Mouse (Mus musculus) stomach, embryonic 14.5 days (tissue): Measurements from ENCODE around the gene Ogfod1. TPM values are rescaled to one million over a fixed set of nuclear protein-coding genes. Genes with fewer than 3 reads are reported as not detected.

Experiments
- ATAC-seq: fragments of 200-750 bp; cut with Nextera tagmentation; 2 replicates; pipeline ENCODE4 v1.8.0; 2017; ENCODE audit warnings: low read depth, moderate TSS enrichment; ENCODE audit not compliant: insufficient number of reproducible peaks, insufficient read depth, low FRiP score
- H3K27ac ChIP-seq: fragments of 300-500 bp; sonication (generic); 2 replicates; pipeline ENCODE4 v1.5.1; 2014; ENCODE audit warnings: mild to moderate bottlenecking, low read length, moderate library complexity, mixed read lengths
- H3K27me3 ChIP-seq: fragments of 300-500 bp; sonication (generic); 2 replicates; pipeline ENCODE4 v1.6.1; 2014; ENCODE audit warnings: low read length, control low read depth, mixed read lengths; ENCODE audit not compliant: control insufficient read depth, insufficient read depth
- H3K36me3 ChIP-seq: fragments of 300-500 bp; sonication (generic); 2 replicates; pipeline ENCODE4 v1.6.1; 2014; ENCODE audit warnings: mild to moderate bottlenecking, control low read depth, low read length, moderate library complexity, mixed read lengths; ENCODE audit not compliant: control insufficient read depth, insufficient read depth
- H3K4me1 ChIP-seq: fragments of 300-500 bp; sonication (generic); 2 replicates; pipeline ENCODE4 v1.6.1; 2014; ENCODE audit warnings: low read length, control low read depth, mixed read lengths; ENCODE audit not compliant: control insufficient read depth, insufficient read depth
- H3K4me2 ChIP-seq: fragments of 300-500 bp; sonication (generic); replicated peaks from 2 replicates; pipeline ENCODE4 v1.6.1; 2014; ENCODE audit warnings: low read depth, low read length, control low read depth
- H3K4me3 ChIP-seq: fragments of 300-500 bp; sonication (generic); 2 replicates; pipeline ENCODE4 v1.5.1; 2014; ENCODE audit warnings: low read depth, low read length, control low read depth
- H3K9ac ChIP-seq: fragments of 300-500 bp; sonication (generic); replicated peaks from 2 replicates; pipeline ENCODE4 v1.6.1; 2014; ENCODE audit warnings: low read depth, mild to moderate bottlenecking, control low read depth, low read length, moderate library complexity, mixed read lengths
- H3K9me3 ChIP-seq: fragments of 300-500 bp; sonication (generic); 2 replicates; pipeline ENCODE4 v1.6.1; 2016; ENCODE audit warnings: low read depth, low read length, control low read depth; ENCODE audit not compliant: control insufficient read depth
- WGBS: fragments of 180-500 bp; shearing (Covaris S2); extraction: QIAGEN DNeasy Blood & Tissue Kit; methylation state at CpG from one replicate; pipeline ENCODE4 v1.1.7; 2014; 5-methylcytosine and 5-hydroxymethylcytosine counted together
- polyA plus RNA-seq: library from polyadenylated mRNA; unstranded; fragments of >200 nt; fragmentation: Nextera tagmentation; extraction: Ambion mirVana; gene quantifications from 2 replicates; pipeline ENCODE4 v1.2.1, GENCODE M21; 2014

Gene Ogfod1
- polyA plus RNA-seq, 1 experiment from 2014 or later = 13.4 TPM

DNA sequence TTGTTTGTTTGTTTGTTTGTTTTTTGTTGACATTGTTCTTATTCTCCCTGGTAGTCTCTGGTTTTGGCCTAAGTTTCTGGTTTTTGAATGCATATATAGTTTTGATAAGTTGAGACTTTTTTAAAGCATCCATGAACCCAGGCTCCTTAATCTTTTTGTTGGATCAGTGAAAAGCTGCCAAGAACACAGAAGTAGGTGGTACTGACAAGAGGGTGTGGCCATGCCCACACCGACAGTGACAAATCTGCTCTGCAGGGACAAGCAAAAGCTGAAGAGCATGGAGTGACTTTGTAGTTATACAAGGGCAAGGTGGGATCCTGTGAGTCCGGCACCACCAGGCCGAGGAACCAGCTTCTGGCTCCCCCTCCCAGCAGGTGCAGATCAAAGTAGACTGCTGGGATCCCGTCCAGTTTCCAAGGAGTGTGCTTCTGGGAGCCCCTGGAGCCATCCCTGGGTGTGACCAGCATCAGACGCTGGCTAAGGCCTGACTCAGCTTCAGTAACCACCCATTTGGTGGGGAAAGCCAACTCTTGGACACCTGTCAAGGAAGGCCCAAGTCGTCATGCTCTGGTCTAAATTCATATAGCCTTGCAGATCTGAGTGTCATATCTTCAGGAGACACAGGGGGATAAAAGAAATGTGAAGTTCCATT lies 73.7 kb downstream of the Ogfod1 start:
- Histone ChIP-seq H3K4me1 (no peaks in the 10 kb centered on the region), H3K4me2 (no peak overlapping the region), H3K36me3 (no peaks in the 10 kb centered on the region), H3K27me3 (no peaks in the 10 kb centered on the region), H3K9ac (no peak overlapping the region), H3K9me3 (no peaks in the 10 kb centered on the region), H3K27ac (no peak overlapping the region), H3K4me3 (no peak overlapping the region)
- ATAC-seq = no peak
- WGBS = 57% methylated on average over 6 of the region's 6 CpGs

DNA sequence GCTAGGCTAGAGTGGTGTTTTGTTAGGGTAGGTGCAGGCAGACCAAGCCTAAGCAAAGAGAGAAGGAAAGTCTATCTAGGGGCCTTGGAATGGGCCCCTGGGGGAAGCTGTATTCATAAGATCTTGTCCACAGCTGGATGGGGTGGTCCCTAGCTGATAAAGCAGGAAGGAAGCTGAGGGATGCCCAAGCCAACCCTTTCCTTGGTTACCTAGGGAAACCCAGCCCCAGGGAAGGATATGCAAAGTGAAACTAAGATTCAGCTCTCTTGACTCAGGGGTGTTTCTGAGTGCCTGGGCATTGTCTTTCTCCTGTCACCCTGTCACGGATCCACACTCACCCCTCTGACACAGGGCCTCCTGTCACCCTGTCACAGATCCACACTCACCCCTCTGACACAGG lies 76.4 kb downstream of the Ogfod1 start:
- no peak for ATAC-seq
- 63% methylated on average over 1 of the region's 1 CpGs for WGBS
- Histone ChIP-seq H3K4me1 (no peaks in the 10 kb centered on the region), H3K4me2 (no peak overlapping the region), H3K9ac (no peak overlapping the region), H3K4me3 (no peak overlapping the region), H3K27me3 (no peaks in the 10 kb centered on the region), H3K27ac (no peak overlapping the region), H3K36me3 (no peaks in the 10 kb centered on the region), H3K9me3 (no peaks in the 10 kb centered on the region)

GRCm38 (mm10) chr8:94113972-94114371 lies 77.0 kb downstream of the Ogfod1 start:
- Histone ChIP-seq H3K4me2 (no peak overlapping the region), H3K4me3 (no peak overlapping the region), H3K9ac (no peak overlapping the region), H3K4me1 (no peaks in the 10 kb centered on the region), H3K9me3 (no peaks in the 10 kb centered on the region), H3K27me3 (no peaks in the 10 kb centered on the region), H3K27ac (no peak overlapping the region), H3K36me3 (no peaks in the 10 kb centered on the region)
- 85% methylated on average over 2 of the region's 2 CpGs for WGBS
- ATAC-seq = no peak

Other genes with a start within 250 kb of the Ogfod1 start
- gene Gnao1, start 227.2 kb upstream of the Ogfod1 start, polyA plus RNA-seq = 14.0 and 14.1 TPM in 2 replicates
- gene Amfr, start 24.4 kb upstream of the Ogfod1 start, polyA plus RNA-seq = 41.9 and 46.3 TPM in 2 replicates
- gene Nudt21, start 167 bp upstream of the Ogfod1 start, polyA plus RNA-seq = 126 and 136 TPM in 2 replicates
- 12.7 and 16.6 TPM in 2 replicates for gene Bbs2, start 61.7 kb downstream of the Ogfod1 start, polyA plus RNA-seq
- not detected in 2 replicates for gene Mt4, start 100.0 kb downstream of the Ogfod1 start, polyA plus RNA-seq
- 3.6 and 6.4 TPM in 2 replicates for gene Mt3, start 115.4 kb downstream of the Ogfod1 start, polyA plus RNA-seq
- gene Mt2, start 135.5 kb downstream of the Ogfod1 start, polyA plus RNA-seq = 310 and 332 TPM in 2 replicates
- 888 and 910 TPM in 2 replicates for gene Mt1, start 141.9 kb downstream of the Ogfod1 start, polyA plus RNA-seq
- 74.6 and 82.1 TPM in 2 replicates for gene Nup93, start 177.4 kb downstream of the Ogfod1 start, polyA plus RNA-seq